Mouse (Mus musculus) CH12F3 (cell line): ENCODE measurements around the gene Liph.
"Not testable (repeated sequence)": the region's sequence is repeated elsewhere in the genome, so short reads cannot be mapped to it uniquely, and the experiment has no call there.

Experiments
- in situ Hi-C: fragments of 300-500 bp; cut with MboI; formaldehyde crosslinking; loops from 2 replicates; pipeline ENCODE4 v1.14.3; 2020; ENCODE audit warnings: low sequenced_read_pairs

The Liph gene

DNA sequence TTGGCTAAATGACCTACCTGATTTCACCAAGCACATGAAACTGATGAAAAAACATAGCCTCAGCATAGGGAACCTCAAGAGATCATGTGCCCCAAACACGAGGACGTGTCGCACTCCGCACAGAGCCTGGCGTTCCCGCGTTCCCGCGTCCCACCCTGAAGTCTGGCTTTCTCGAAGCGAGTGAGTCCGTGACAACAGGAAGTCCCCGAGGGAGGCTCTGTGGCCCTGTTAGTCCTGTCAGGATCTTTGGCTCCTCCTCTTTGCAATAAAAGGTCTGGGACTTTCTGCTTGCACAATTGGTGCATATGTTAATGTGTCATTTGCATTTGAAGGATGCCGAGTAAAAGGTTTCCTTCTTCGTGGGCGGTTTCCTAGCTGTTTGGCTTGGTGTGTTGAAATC is at the start of gene Liph:
TSS of gene Liph (minus strand) at position 360 of the 400 bp plus-strand sequence.
- in situ Hi-C loops = no loop called here

GRCm38 (mm10) chr16:22043830-22044229 is 48.4 kb upstream of the Liph start:
- in situ Hi-C loops = no loop called here

GRCm38 (mm10) chr16:22039978-22040377 is 44.5 kb upstream of the Liph start:
- in situ Hi-C loops = no loop called here

GRCm38 (mm10) chr16:22038554-22038953 is 43.1 kb upstream of the Liph start:
- in situ Hi-C loops = no loop called here

DNA sequence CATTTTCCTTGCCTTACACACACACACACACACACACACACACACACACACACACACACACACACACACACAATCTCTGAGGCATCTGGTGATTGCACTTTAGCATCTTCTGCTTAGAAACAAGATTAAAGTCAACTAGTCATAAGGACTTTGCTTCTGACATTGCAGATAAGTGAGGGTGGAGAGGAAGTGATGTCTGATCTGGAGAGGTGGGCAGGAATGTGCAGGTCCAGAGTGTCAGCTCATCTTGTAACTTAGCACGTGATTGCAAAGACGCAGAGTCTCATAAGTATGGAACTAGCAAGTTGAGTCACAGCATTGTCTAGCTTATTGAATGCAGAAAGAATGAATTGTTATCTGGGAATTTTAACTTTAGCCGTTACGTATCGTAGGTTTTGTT is 32.0 kb upstream of the Liph start:
- in situ Hi-C loops = no loop called here

GRCm38 (mm10) chr16:22022122-22022521 is 26.7 kb upstream of the Liph start:
- in situ Hi-C loops = loop anchor here (25.0 kb wide), 1 partner anchor 185 kb away; no protein-coding TSS in a partner anchor

DNA sequence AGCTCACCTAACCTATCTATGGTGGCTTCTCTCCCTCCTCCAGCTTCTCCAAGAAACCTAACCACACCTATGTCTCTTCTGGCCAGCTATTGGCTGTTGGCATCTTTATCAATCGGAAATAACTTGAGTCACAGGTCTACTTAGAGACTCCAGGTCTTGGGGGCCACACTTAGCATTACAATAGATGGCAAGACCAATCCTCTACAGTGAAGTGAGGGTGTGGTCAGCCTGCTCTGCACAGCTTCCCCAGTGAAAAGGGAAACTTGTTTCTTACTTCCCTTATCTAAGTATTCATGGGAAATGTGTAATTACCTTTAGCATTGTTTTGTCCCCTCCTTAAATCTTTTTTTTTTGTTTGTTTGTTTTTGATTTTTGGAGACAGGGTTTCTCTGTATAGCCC is 20.1 kb upstream of the Liph start:
- in situ Hi-C loops = loop anchor here (25.0 kb wide), 1 partner anchor 178 kb away; no protein-coding TSS in a partner anchor

- in situ Hi-C loops = loop anchor here (25.0 kb wide), 1 partner anchor 172 kb away; no protein-coding TSS in a partner anchor
These were observed 14.1 kb upstream of the Liph start for GRCm38 (mm10) chr16:22009596-22009995.

GRCm38 (mm10) chr16:22009099-22009584 is 13.7 kb upstream of the Liph start, which contains the start of gene Senp2:
Gene Senp2 (plus strand): TSS chr16:22009484.
- in situ Hi-C loops = loop anchor here (25.0 kb wide), 1 partner anchor 172 kb away; no protein-coding TSS in a partner anchor

- in situ Hi-C loops = loop anchor here (25.0 kb wide), 1 partner anchor 164 kb away; no protein-coding TSS in a partner anchor
These were observed 6.1 kb upstream of the Liph start for GRCm38 (mm10) chr16:22001606-22002005.

DNA sequence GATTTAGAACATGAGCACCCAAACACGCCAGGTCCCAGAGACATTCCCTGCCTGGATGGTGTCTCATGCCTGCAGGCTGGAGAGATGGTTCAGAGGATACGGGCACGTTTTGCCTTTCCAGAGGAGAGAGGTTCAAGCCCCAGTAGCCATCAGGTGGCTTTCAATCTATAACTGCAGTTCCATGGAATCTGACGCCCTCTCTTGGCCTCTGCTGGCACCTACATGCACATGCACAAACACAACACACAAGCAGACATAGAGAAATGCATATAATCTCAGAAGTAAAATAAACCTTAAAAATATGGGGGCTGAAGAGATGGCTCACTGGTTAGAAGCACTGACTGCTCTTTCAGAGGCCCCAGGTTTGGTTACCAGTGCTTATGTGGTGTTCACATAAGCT is 5.7 kb upstream of the Liph start:
- in situ Hi-C loops = loop anchor here (25.0 kb wide), 1 partner anchor 164 kb away; no protein-coding TSS in a partner anchor

- in situ Hi-C loops = loop anchor here (25.0 kb wide), 1 partner anchor 163 kb away; no protein-coding TSS in a partner anchor
These were observed 4.7 kb upstream of the Liph start for GRCm38 (mm10) chr16:21999941-22000690.

DNA sequence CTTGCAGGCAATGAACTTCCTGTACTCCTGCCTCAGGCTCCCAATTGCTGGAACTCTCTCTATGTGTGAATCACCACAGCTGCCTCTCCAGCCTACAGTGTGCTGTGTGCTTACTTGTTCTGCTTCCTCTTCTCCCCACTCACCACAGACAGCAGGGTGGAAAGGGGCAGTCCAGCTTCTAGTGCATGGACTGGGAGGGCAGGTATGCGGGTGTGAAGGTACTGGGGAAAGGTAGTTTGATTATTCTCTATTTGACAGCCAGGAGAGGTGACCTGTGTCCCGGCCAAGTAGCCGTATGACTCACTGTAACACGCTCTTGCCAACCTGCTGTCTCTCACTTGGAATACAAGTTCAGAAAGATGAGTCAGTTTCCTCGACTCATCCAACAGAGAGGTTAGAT is 2.6 kb upstream of the Liph start:
- in situ Hi-C loops = no loop called here

- in situ Hi-C loops = no loop called here
These were observed 1.6 kb upstream of the Liph start for GRCm38 (mm10) chr16:21996881-21997641.

DNA sequence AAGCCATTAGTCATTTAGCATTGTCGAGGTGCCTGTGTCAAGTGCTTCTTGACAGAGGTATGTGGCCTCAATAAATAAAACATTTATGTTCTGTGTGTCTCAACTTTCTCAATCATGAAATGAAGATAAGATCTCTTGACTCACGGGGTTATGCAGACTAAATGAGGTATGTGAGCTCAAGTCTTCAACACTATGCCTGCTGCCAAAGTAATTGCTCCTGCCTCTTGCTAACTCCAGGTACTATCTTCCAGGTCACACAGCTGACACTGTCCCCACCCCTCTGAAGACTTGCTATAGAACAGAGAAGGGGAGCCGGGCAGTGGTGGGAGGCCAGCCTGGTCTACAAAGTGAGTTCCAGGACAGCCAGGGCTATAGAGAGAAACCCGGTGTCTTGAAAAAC is 939 bp upstream of the Liph start:
- in situ Hi-C loops = no loop called here

GRCm38 (mm10) chr16:21991774-21992173 is 3.7 kb downstream of the Liph start:
- in situ Hi-C loops = no loop called here

GRCm38 (mm10) chr16:21990893-21991292 is 4.6 kb downstream of the Liph start:
- in situ Hi-C loops = not testable (repeated sequence)

- in situ Hi-C loops = no loop called here
These were observed 7.5 kb downstream of the Liph start for GRCm38 (mm10) chr16:21987956-21988355.

- in situ Hi-C loops = no loop called here
These were observed 9.3 kb downstream of the Liph start for GRCm38 (mm10) chr16:21986191-21986590.

GRCm38 (mm10) chr16:21984091-21984490 is 11.4 kb downstream of the Liph start:
- in situ Hi-C loops = no loop called here

DNA sequence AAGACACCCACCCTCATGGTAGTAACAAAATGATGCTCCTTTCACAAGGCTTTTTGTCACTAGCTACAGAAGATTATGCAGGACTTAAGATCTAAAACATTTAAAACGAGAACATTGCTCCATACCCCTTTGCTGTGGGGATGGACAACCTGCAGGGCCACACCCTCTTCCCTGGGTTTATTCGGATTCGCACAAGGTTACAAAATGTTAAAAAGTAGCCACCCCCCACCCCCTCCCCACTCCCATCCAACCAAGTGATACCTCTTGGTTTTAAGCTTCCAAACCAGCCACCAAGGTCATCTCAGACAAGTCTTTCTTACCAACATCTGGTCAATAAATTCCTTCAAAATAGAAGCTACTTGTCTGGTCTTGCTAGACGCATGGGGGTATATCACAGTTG is 11.9 kb downstream of the Liph start:
- in situ Hi-C loops = no loop called here
